Mouse (Mus musculus) limb, embryonic 12.5 days (tissue): ENCODE measurements around the gene Prdm8. TPM values are rescaled to one million over a fixed set of nuclear protein-coding genes. Genes with fewer than 3 reads are reported as not detected.

Experiments used
- ATAC-seq: fragments of 200-750 bp; cut with Nextera tagmentation; 2 replicates; pipeline ENCODE4 v1.8.0; 2017; ENCODE audit warnings: low read depth, moderate TSS enrichment; ENCODE audit not compliant: insufficient number of reproducible peaks, insufficient read depth, low FRiP score, low TSS enrichment
- H3K27ac ChIP-seq: fragments of 300-500 bp; sonication (generic); 2 replicates; pipeline ENCODE4 v1.5.1; 2016; ENCODE audit warnings: mild to moderate bottlenecking, moderate library complexity
- H3K27me3 ChIP-seq: fragments of 300-500 bp; sonication (generic); 2 replicates; pipeline ENCODE4 v1.6.1; 2016; ENCODE audit warnings: mild to moderate bottlenecking, moderate library complexity
- H3K36me3 ChIP-seq: fragments of 300-500 bp; sonication (generic); 2 replicates; pipeline ENCODE4 v1.6.1; 2016; ENCODE audit warnings: mild to moderate bottlenecking, moderate library complexity
- H3K4me1 ChIP-seq: fragments of 300-500 bp; sonication (generic); replicated peaks from 2 replicates; pipeline ENCODE4 v1.6.1; 2016
- H3K4me2 ChIP-seq: fragments of 300-500 bp; sonication (generic); 2 replicates; pipeline ENCODE4 v1.6.1; 2016; ENCODE audit warnings: mild to moderate bottlenecking, moderate library complexity
- H3K4me3 ChIP-seq: fragments of 300-500 bp; sonication (generic); replicated peaks from 2 replicates; pipeline ENCODE4 v1.5.1; 2016; ENCODE audit warnings: mild to moderate bottlenecking
- H3K9ac ChIP-seq: fragments of 300-500 bp; sonication (generic); replicated peaks from 2 replicates; pipeline ENCODE4 v1.6.1; 2016; ENCODE audit warnings: mild to moderate bottlenecking, moderate library complexity
- H3K9me3 ChIP-seq: fragments of 300-500 bp; sonication (generic); 2 replicates; pipeline ENCODE4 v1.6.1; 2016; ENCODE audit warnings: mild to moderate bottlenecking, moderate library complexity
- WGBS: fragments of 180-500 bp; shearing (Covaris S2); methylation state at CpG from one replicate; pipeline ENCODE4 v1.1.7; 2016; 5-methylcytosine and 5-hydroxymethylcytosine counted together
- polyA plus RNA-seq: library from polyadenylated mRNA; unstranded; fragments of >200 nt; fragmentation: Nextera tagmentation; extraction: Ambion mirVana; gene quantifications from 2 replicates; pipeline ENCODE4 v1.2.1, GENCODE M21; 2016

Gene Prdm8
- polyA plus RNA-seq, 1 experiment from 2014 or later = 0.18 TPM

DNA sequence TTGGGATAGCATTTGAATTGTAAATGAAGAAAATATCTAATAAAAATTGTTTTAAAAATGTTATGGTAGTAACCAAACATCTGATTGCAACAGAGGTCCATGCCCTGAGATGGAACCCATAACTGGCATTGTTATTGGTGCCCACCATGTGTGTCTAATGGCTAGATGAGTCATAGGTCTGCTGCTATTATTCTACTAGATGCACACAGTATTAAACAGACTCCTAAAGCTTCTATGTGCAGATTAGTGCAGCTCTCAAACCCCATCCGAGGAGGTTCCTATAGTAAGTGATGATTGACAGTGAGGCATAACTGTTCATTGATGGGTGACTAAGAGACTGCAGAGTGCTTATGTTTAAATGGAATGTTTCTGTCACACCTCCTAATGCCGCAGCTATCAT is 59.7 kb downstream of the Prdm8 start:
- Histone ChIP-seq H3K9me3 (no peaks in the 10 kb centered on the region; the same call in 1 of the 2 replicates), H3K4me1 (no peaks in the 10 kb centered on the region), H3K4me2 (no peak overlapping the region), H3K27me3 (no peaks in the 10 kb centered on the region), H3K9ac (no peak overlapping the region), H3K27ac (no peak overlapping the region), H3K36me3 (no peaks in the 10 kb centered on the region), H3K4me3 (no peak overlapping the region)
- no peak for ATAC-seq
- WGBS = 87% methylated on average over 2 of the region's 2 CpGs

DNA sequence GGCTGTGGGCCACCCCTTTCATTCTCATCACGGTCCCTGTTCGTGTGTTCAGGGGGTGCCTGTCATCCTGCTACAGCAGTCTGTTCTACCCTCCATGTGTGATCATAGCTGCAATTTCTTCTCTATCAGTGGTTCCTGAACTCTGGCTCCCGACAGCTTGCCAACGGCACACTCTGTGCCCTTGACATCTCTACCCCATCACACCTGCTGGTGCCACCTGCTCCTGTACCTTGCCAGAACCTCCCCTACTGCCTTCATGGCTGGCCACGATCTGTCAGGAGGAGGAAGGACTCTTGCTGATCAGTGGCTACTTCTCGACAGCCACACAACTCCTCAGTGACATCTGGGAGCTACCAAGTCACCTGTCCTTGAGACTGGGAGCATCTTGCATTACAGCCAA is 62.5 kb downstream of the Prdm8 start:
- Histone ChIP-seq H3K4me2 (no peak overlapping the region), H3K9me3 (no peaks in the 10 kb centered on the region; the same call in 1 of the 2 replicates), H3K4me1 (no peaks in the 10 kb centered on the region), H3K4me3 (no peak overlapping the region), H3K9ac (no peak overlapping the region), H3K36me3 (no peaks in the 10 kb centered on the region), H3K27ac (no peak overlapping the region), H3K27me3 (no peaks in the 10 kb centered on the region)
- 83% methylated on average over 6 of the region's 6 CpGs for WGBS
- ATAC-seq = no peak

DNA sequence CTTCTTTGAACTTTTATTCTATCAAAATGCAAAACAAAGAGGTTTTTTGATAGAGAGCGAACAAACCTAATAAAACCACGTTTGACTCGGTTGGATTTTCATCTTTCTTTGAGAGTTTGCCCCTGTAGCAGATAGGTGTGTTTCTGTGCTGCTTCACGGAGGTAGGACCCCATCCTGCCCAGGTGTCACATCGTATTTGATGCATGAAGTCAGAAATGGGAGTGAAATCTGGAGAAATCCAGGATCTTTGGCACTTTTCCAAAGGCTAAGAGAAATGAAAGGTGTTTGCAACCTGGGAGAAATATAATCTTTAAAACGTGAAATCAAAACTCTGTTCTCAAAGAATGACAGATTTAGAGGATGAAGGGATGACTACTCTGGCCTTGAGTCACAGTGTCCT is 71.5 kb downstream of the Prdm8 start:
- no peaks in the 10 kb centered on the region for H3K36me3 ChIP-seq
- 82% methylated on average over 6 of the region's 6 CpGs for WGBS
- H3K27me3 ChIP-seq = no peaks in the 10 kb centered on the region
- H3K4me1 ChIP-seq = no peaks in the 10 kb centered on the region
- H3K9ac ChIP-seq = no peak overlapping the region
- no peaks in the 10 kb centered on the region for H3K9me3 ChIP-seq
- ATAC-seq = no peak
- H3K4me2 ChIP-seq = no peak overlapping the region
- H3K27ac ChIP-seq = no peak overlapping the region
- H3K4me3 ChIP-seq = no peak overlapping the region

Other genes with a start within 250 kb of the Prdm8 start
- 28.9 and 30.8 TPM in 2 replicates for gene Antxr2, start 136.2 kb upstream of the Prdm8 start, polyA plus RNA-seq
- gene Fgf5, start 87.0 kb downstream of the Prdm8 start, polyA plus RNA-seq = 1.0 and 2.2 TPM in 2 replicates
- 0.51 TPM in 1 of 2 replicates, not detected in the other for gene Cfap299, start 162.1 kb downstream of the Prdm8 start, polyA plus RNA-seq